Mouse (Mus musculus): ENCODE measurements at regions not wholly inside any gene's neighbourhood (a gene's known extent, or its start where the extent isn't known, plus 50 kb on each side); places are given as distances from the start of the nearest gene placed in this dataset.

- Histone ChIP-seq H3K36me3 (ENCODE audit: insufficient read depth, low read length) (no peaks in the 10 kb centered on the region), H3K27me3 (replicated peaks; ENCODE audit: insufficient read depth, low read length) (no peaks in the 10 kb centered on the region), H3K4me3 (ENCODE audit: low read depth, low read length) (no peak overlapping the region), H3K4me1 (ENCODE audit: insufficient read depth, low read depth, low read length) (no peaks in the 10 kb centered on the region), H3K9ac (replicated peaks; ENCODE audit: low read depth) (no peak overlapping the region), H3K9me3 (ENCODE audit: low read length) (no peaks in the 10 kb centered on the region), H3K4me2 (replicated peaks; ENCODE audit: low read depth, low read length) (no peak overlapping the region), H3K27ac (ENCODE audit: low read length) (no peak overlapping the region)
- 52% methylated on average over 1 of the region's 1 CpGs for WGBS
- DNase-seq (ENCODE audit: low spot score) (no peak), ATAC-seq (no peak)
- TF ChIP-seq CTCF (IDR thresholded peaks at IDR 0.05) (no peak), EP300 (IDR thresholded peaks at IDR 0.05) (no peak)
Observed at GRCm38 (mm10) chr1:16779791-16780190, 686.7 kb upstream of the 4930444P10Rik start.

GRCm38 (mm10) chr1:16760951-16761350 is 667.8 kb upstream of the 4930444P10Rik start:
- no peak overlapping the region for H3K27ac ChIP-seq (ENCODE audit: low read length)
- H3K9ac ChIP-seq (replicated peaks; ENCODE audit: low read depth) = no peak overlapping the region
- no peak for TF ChIP-seq EP300 (IDR thresholded peaks at IDR 0.05)
- no peak for TF ChIP-seq CTCF (IDR thresholded peaks at IDR 0.05)
- H3K9me3 ChIP-seq (ENCODE audit: low read length) = no peaks in the 10 kb centered on the region
- no peak overlapping the region for H3K4me2 ChIP-seq (replicated peaks; ENCODE audit: low read depth, low read length)
- DNase-seq (ENCODE audit: low spot score) (no peak), ATAC-seq (no peak)
- WGBS = 90% methylated on average over 1 of the region's 1 CpGs
- H3K27me3 ChIP-seq (replicated peaks; ENCODE audit: insufficient read depth, low read length) = no peaks in the 10 kb centered on the region
- no peak overlapping the region for H3K4me3 ChIP-seq (ENCODE audit: low read depth, low read length)
- no peaks in the 10 kb centered on the region for H3K36me3 ChIP-seq (ENCODE audit: insufficient read depth, low read length)
- no peaks in the 10 kb centered on the region for H3K4me1 ChIP-seq (ENCODE audit: insufficient read depth, low read depth, low read length)
